16 mouse cellular contexts compared by ENCODE assay signal in the genomic region with DNA sequence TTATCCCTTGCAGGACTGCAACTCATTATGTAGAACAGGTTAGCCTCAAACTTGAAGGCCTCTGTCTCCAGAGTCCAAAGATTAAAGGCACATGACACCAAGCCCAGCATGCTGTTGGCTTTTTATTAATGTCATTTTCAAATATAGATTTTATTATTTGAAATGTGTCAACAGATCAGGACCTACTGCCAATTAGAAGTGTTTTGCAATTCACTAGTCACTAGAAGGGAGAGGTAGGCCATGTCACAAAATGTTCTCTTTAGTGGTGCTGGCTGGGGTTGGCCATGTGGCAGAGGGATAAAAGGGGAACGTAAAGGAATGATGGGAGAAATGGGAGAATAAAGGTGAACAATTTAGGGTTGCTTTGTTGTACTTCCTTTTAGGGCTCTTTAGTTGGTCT. TPM values are rescaled to one million over a fixed set of nuclear protein-coding genes. Genes with fewer than 3 reads are reported as not detected.
"Had no signal": no experiment of that assay in that cellular context is flagged by ENCODE, and none has a peak within 500 bp of the region (broad histone marks: within the 10 kb centered on the region; RNA-seq: fewer than 3 reads in every experiment).

No protein-coding gene starts in this region.

- H3K27ac ChIP-seq: layer of hippocampus, adult 2 months; limb, embryonic 12.5 days; lung, embryonic 15.5 days; midbrain, embryonic 12.5 days; neural tube, embryonic 13.5 days had no signal

- H3K4me2 ChIP-seq: limb, embryonic 12.5 days; liver, embryonic 11.5 days; lung, embryonic 15.5 days; midbrain, embryonic 12.5 days; neural tube, embryonic 13.5 days had no signal

- H3K27me3 ChIP-seq: limb, embryonic 12.5 days; lung, embryonic 15.5 days; midbrain, embryonic 12.5 days; neural tube, embryonic 13.5 days had no signal

- ATAC-seq: midbrain, embryonic 16.5 days had no signal

- DNase-seq: kidney, postnatal 10 days; kidney, postnatal 4 days; lung, postnatal 14 days; retina, postnatal 1 day; right cerebral cortex, postnatal 4 days; spleen, adult 18-20 months; thymus, adult 18-20 months; thymus, postnatal 14 days had no signal

- H3K9ac ChIP-seq: limb, embryonic 12.5 days; lung, embryonic 15.5 days; midbrain, embryonic 12.5 days; neural tube, embryonic 13.5 days had no signal

- H3K4me3 ChIP-seq: layer of hippocampus, adult 2 months; limb, embryonic 12.5 days; lung, embryonic 15.5 days; midbrain, embryonic 12.5 days; neural tube, embryonic 13.5 days had no signal

- H3K9me3 ChIP-seq: limb, embryonic 12.5 days; lung, embryonic 15.5 days; midbrain, embryonic 12.5 days; neural tube, embryonic 13.5 days had no signal

- H3K4me1 ChIP-seq: limb, embryonic 12.5 days; lung, embryonic 15.5 days; midbrain, embryonic 12.5 days; neural tube, embryonic 13.5 days had no signal

RNA-seq across cellular contexts. Expression of gene Skida1, which starts 45.0 kb away (rescaled TPM):
- total RNA-seq: megakaryocyte-erythroid progenitor cell, adult 5-6 weeks had no signal

RNA-seq across cellular contexts. Expression of gene A930004D18Rik, which starts 56.3 kb away (rescaled TPM):
- total RNA-seq: megakaryocyte-erythroid progenitor cell, adult 5-6 weeks had no signal
